Mouse (Mus musculus) small intestine, adult 2 months (tissue): ENCODE data around the gene Glp1r.

Source experiments
- CTCF ChIP-seq: fragments of 200-500 bp; IDR thresholded peaks from 2 replicates; pipeline ENCODE4 v1.5.1; 2012; ENCODE audit warnings: low read depth, mild to moderate bottlenecking, control low read depth, inconsistent platforms, low read length, moderate library complexity, mixed read lengths; ENCODE audit not compliant: insufficient replicate concordance, insufficient read length; ENCODE audit errors: extremely low read depth
- POLR2A ChIP-seq: fragments of 200-500 bp; IDR thresholded peaks from 2 replicates; pipeline ENCODE4 v1.6.1; 2012; ENCODE audit warnings: low read depth, mild to moderate bottlenecking, control low read depth, inconsistent platforms, low read length, moderate library complexity

- TF ChIP-seq CTCF (no peak), POLR2A (no peak)
These were observed 50.0 kb downstream of the Glp1r start for GRCm38 (mm10) chr17:30951600-30951999.
